Mouse (Mus musculus) ES-E14 (cell line): ENCODE measurements at regions not wholly inside any gene's neighbourhood (a gene's known extent, or its start where the extent isn't known, plus 50 kb on each side); places are given as distances from the start of the nearest gene placed in this dataset.

Source experiments
- HCFC1 ChIP-seq: IDR thresholded peaks from 2 replicates; pipeline ENCODE4 v1.6.1; 2012; ENCODE audit warnings: low read length, inconsistent platforms, borderline replicate concordance; ENCODE audit not compliant: insufficient read depth
- ZNF384 ChIP-seq: IDR thresholded peaks from 2 replicates; pipeline ENCODE4 v1.6.1; 2012; ENCODE audit warnings: low read depth, low read length, inconsistent platforms

DNA sequence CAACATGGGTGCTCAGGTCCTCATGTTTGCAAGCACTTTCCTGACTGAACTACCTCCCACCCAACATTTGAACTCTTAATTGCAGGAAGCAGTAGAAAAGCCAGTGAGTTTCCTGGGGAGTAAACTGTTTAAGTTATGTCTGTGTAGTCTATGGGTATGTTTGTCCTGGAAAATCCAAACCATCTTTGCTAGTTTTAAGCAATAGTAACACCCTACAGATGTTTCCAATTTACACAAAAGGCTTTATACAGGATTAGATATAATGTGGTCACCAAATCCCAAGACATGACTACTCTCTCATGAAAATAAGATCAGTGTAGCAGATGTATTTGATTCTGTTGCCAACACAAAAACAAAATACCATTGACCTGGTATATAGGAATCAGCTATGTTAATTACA lies 421.1 kb upstream of the 4930452B06Rik start:
- TF ChIP-seq ZNF384 (no peak), HCFC1 (no peak)
